Mouse (Mus musculus) gastrocnemius, postnatal 25 days (tissue): ENCODE data around the gene Calhm2. TPM values are rescaled to one million over a fixed set of nuclear protein-coding genes. Genes with fewer than 3 reads are reported as not detected.
"Not testable (repeated sequence)": the region's sequence is repeated elsewhere in the genome, so short reads cannot be mapped to it uniquely, and the experiment has no call there.

ENCODE experiments used
- DNase-seq: peaks from one replicate; pipeline ENCODE4 v3.0.0; 2022
- total RNA-seq, 2 experiments: library from RNA; stranded (reverse); gene quantifications; 1 replicate in 1 of 2; 2 replicates in 1 of 2; pipeline ENCODE4 v1.2.3; 2021

Calhm2 gene
- total RNA-seq, 2 experiments from 2014 or later = 1.9 to 2.2 TPM

GRCm38 (mm10) chr19:47151332-47152061, 13.4 kb upstream of the Calhm2 start:
- DNase-seq = no peak

GRCm38 (mm10) chr19:47149854-47150253, 11.8 kb upstream of the Calhm2 start:
- no peak for DNase-seq

- DNase-seq = no peak
These were observed 10.3 kb upstream of the Calhm2 start for GRCm38 (mm10) chr19:47148267-47148847.

- no peak for DNase-seq
These were observed 6.1 kb upstream of the Calhm2 start, which contains the start of gene Calhm1 for GRCm38 (mm10) chr19:47144154-47144553. Gene Calhm1 (minus strand): TSS chr19:47144254.

GRCm38 (mm10) chr19:47142438-47142837, 4.3 kb upstream of the Calhm2 start:
- DNase-seq = no peak

GRCm38 (mm10) chr19:47139611-47140010, 1.5 kb upstream of the Calhm2 start:
- DNase-seq = not testable (repeated sequence)

- peak; percentile 71 for DNase-seq
These were observed 978 bp downstream of the Calhm2 start for GRCm38 (mm10) chr19:47137051-47137581.

GRCm38 (mm10) chr19:47136170-47136569, 1.9 kb downstream of the Calhm2 start:
- DNase-seq = no peak

- no peak for DNase-seq
These were observed 2.5 kb downstream of the Calhm2 start for GRCm38 (mm10) chr19:47135568-47135967.

- peak; percentile 29 for DNase-seq
These were observed 4.9 kb downstream of the Calhm2 start for GRCm38 (mm10) chr19:47133161-47133560.

GRCm38 (mm10) chr19:47130551-47131125, 7.5 kb downstream of the Calhm2 start:
- no peak for DNase-seq

- no peak for DNase-seq
These were observed 9.3 kb downstream of the Calhm2 start for GRCm38 (mm10) chr19:47128835-47129234.

- no peak for DNase-seq
These were observed 9.9 kb downstream of the Calhm2 start for GRCm38 (mm10) chr19:47128164-47128563.

- DNase-seq = no peak
These were observed 15.3 kb downstream of the Calhm2 start for GRCm38 (mm10) chr19:47122802-47123201.

- DNase-seq = no peak
These were observed 17.0 kb downstream of the Calhm2 start for GRCm38 (mm10) chr19:47121054-47121453.

GRCm38 (mm10) chr19:47118634-47119033, 19.5 kb downstream of the Calhm2 start:
- DNase-seq = no peak

- no peak for DNase-seq
These were observed 33.3 kb downstream of the Calhm2 start for GRCm38 (mm10) chr19:47104641-47105271.

- no peak for DNase-seq
These were observed 37.0 kb downstream of the Calhm2 start for GRCm38 (mm10) chr19:47101080-47101479.

- DNase-seq = peak; percentile 95
These were observed 47.4 kb downstream of the Calhm2 start, which contains the start of the genes Usmg5 and Pdcd11 for GRCm38 (mm10) chr19:47090550-47091156. Gene Usmg5 (minus strand): TSS chr19:47090647. Gene Pdcd11 (plus strand): TSS chr19:47090768.

GRCm38 (mm10) chr19:47089718-47090525, 48.2 kb downstream of the Calhm2 start:
- no peak for DNase-seq

GRCm38 (mm10) chr19:47088226-47088625, 49.9 kb downstream of the Calhm2 start:
- no peak for DNase-seq
